Mouse (Mus musculus) midbrain, embryonic 13.5 days (tissue): Measurements from ENCODE around the gene Prrc2b. TPM values are rescaled to one million over a fixed set of nuclear protein-coding genes. Genes with fewer than 3 reads are reported as not detected.

Experiments used
- ATAC-seq: fragments of 200-750 bp; cut with Nextera tagmentation; 2 replicates; pipeline ENCODE4 v1.8.0; 2017; ENCODE audit warnings: mild to moderate bottlenecking, moderate TSS enrichment, moderate library complexity
- H3K27ac ChIP-seq: fragments of 300-500 bp; sonication (generic); 2 replicates; pipeline ENCODE4 v1.5.1; 2015; ENCODE audit warnings: inconsistent platforms, mild to moderate bottlenecking, moderate library complexity
- H3K27me3 ChIP-seq: fragments of 300-500 bp; sonication (generic); 2 replicates; pipeline ENCODE4 v1.6.1; 2015; ENCODE audit warnings: mild to moderate bottlenecking, inconsistent platforms
- H3K36me3 ChIP-seq: fragments of 300-500 bp; sonication (generic); 2 replicates; pipeline ENCODE4 v1.6.1; 2015; ENCODE audit warnings: mild to moderate bottlenecking, inconsistent platforms
- H3K4me1 ChIP-seq: fragments of 300-500 bp; sonication (generic); replicated peaks from 2 replicates; pipeline ENCODE4 v1.6.1; 2015; ENCODE audit warnings: inconsistent platforms
- H3K4me2 ChIP-seq: fragments of 300-500 bp; sonication (generic); replicated peaks from 2 replicates; pipeline ENCODE4 v1.6.1; 2015; ENCODE audit warnings: moderate library complexity, mild to moderate bottlenecking, inconsistent platforms
- H3K4me3 ChIP-seq: fragments of 300-500 bp; sonication (generic); replicated peaks from 2 replicates; pipeline ENCODE4 v1.5.1; 2015; ENCODE audit warnings: mild to moderate bottlenecking, inconsistent platforms
- H3K9ac ChIP-seq: fragments of 300-500 bp; sonication (generic); replicated peaks from 2 replicates; pipeline ENCODE4 v1.6.1; 2015; ENCODE audit warnings: mild to moderate bottlenecking, inconsistent platforms
- H3K9me3 ChIP-seq: fragments of 300-500 bp; sonication (generic); 2 replicates; pipeline ENCODE4 v1.6.1; 2016; ENCODE audit warnings: mild to moderate bottlenecking, inconsistent platforms
- WGBS: fragments of 180-500 bp; shearing (Covaris S2); methylation state at CpG from one replicate; pipeline ENCODE4 v1.1.7; 2015; 5-methylcytosine and 5-hydroxymethylcytosine counted together
- polyA plus RNA-seq: library from polyadenylated mRNA; unstranded; fragments of >200 nt; fragmentation: Nextera tagmentation; extraction: Ambion mirVana; gene quantifications from 2 replicates; pipeline ENCODE4 v1.2.1, GENCODE M21; 2015

The Prrc2b gene
- polyA plus RNA-seq, 1 experiment from 2014 or later: 77.5 TPM

- H3K9ac ChIP-seq: no peak overlapping the region
- no peaks in the 10 kb centered on the region for H3K9me3 ChIP-seq
- H3K27ac ChIP-seq: peak overlapping the region; percentile 36; the same call in 1 of the 2 replicates
- WGBS: 20% methylated on average over 4 of the region's 4 CpGs
- H3K4me3 ChIP-seq: no peak overlapping the region
- H3K27me3 ChIP-seq: no peaks in the 10 kb centered on the region
- peaks cover 21% of the 10 kb centered on the region for H3K4me1 ChIP-seq
- no peak for ATAC-seq
- H3K36me3 ChIP-seq: no peaks in the 10 kb centered on the region
- no peak overlapping the region for H3K4me2 ChIP-seq
Observed at GRCm38 (mm10) chr2:32140498-32140934, 10.4 kb upstream of the Prrc2b start.

GRCm38 (mm10) chr2:32141602-32142001 lies 9.3 kb upstream of the Prrc2b start:
- 75% methylated on average over 6 of the region's 6 CpGs for WGBS
- Histone ChIP-seq H3K9ac (no peak overlapping the region), H3K4me1 (peaks cover 22% of the 10 kb centered on the region), H3K27me3 (no peaks in the 10 kb centered on the region), H3K36me3 (no peaks in the 10 kb centered on the region), H3K9me3 (no peaks in the 10 kb centered on the region), H3K4me3 (no peak overlapping the region), H3K4me2 (no peak overlapping the region), H3K27ac (no peak overlapping the region)
- no peak for ATAC-seq

GRCm38 (mm10) chr2:32142368-32142767 lies 8.5 kb upstream of the Prrc2b start:
- no peak overlapping the region for H3K4me2 ChIP-seq
- H3K36me3 ChIP-seq: no peaks in the 10 kb centered on the region
- H3K9me3 ChIP-seq: no peaks in the 10 kb centered on the region
- 66% methylated on average over 6 of the region's 6 CpGs for WGBS
- H3K27ac ChIP-seq: no peak overlapping the region
- H3K4me3 ChIP-seq: no peak overlapping the region
- no peak for ATAC-seq
- H3K27me3 ChIP-seq: no peaks in the 10 kb centered on the region
- H3K9ac ChIP-seq: no peak overlapping the region
- H3K4me1 ChIP-seq: peaks cover 19% of the 10 kb centered on the region

- no peaks in the 10 kb centered on the region for H3K36me3 ChIP-seq
- H3K9me3 ChIP-seq: no peaks in the 10 kb centered on the region
- no peak overlapping the region for H3K4me3 ChIP-seq
- H3K9ac ChIP-seq: no peak overlapping the region
- H3K4me2 ChIP-seq: no peak overlapping the region
- ATAC-seq: no peak
- 91% methylated on average over 5 of the region's 5 CpGs for WGBS
- H3K27ac ChIP-seq: no peak overlapping the region
- H3K4me1 ChIP-seq: peaks cover 9% of the 10 kb centered on the region
- H3K27me3 ChIP-seq: no peaks in the 10 kb centered on the region
Observed at GRCm38 (mm10) chr2:32144633-32145032, 6.2 kb upstream of the Prrc2b start.

- Histone ChIP-seq H3K9ac (no peak overlapping the region), H3K4me2 (no peak overlapping the region), H3K4me3 (no peak overlapping the region), H3K9me3 (no peaks in the 10 kb centered on the region), H3K27me3 (no peaks in the 10 kb centered on the region), H3K4me1 (peaks cover 10% of the 10 kb centered on the region), H3K27ac (no peak overlapping the region), H3K36me3 (no peaks in the 10 kb centered on the region)
- ATAC-seq: no peak
- 69% methylated on average over 5 of the region's 5 CpGs for WGBS
Observed at GRCm38 (mm10) chr2:32146617-32147162, 4.2 kb upstream of the Prrc2b start.

- Histone ChIP-seq H3K9me3 (no peaks in the 10 kb centered on the region), H3K27me3 (no peaks in the 10 kb centered on the region), H3K9ac (peak overlapping the region; percentile 99), H3K4me2 (peak overlapping the region; percentile 100), H3K4me1 (peaks cover 42% of the 10 kb centered on the region), H3K4me3 (peak overlapping the region; percentile 92), H3K27ac (peak overlapping the region; percentile 99), H3K36me3 (no peaks in the 10 kb centered on the region)
- ATAC-seq: no peak
- WGBS: 21% methylated on average over 1 of the region's 1 CpGs
Observed at GRCm38 (mm10) chr2:32150135-32150534, 747 bp upstream of the Prrc2b start.

- peak overlapping the region; percentile 99 for H3K27ac ChIP-seq
- peaks cover 46% of the 10 kb centered on the region for H3K4me1 ChIP-seq
- H3K9ac ChIP-seq: peak overlapping the region; percentile 99
- H3K4me3 ChIP-seq: peak overlapping the region; percentile 92
- peak; percentile 81 for ATAC-seq
- 3% methylated on average over 7 of the region's 7 CpGs for WGBS
- no peaks in the 10 kb centered on the region for H3K9me3 ChIP-seq
- H3K4me2 ChIP-seq: peak overlapping the region; percentile 100
- no peaks in the 10 kb centered on the region for H3K27me3 ChIP-seq
- no peaks in the 10 kb centered on the region for H3K36me3 ChIP-seq
Observed at GRCm38 (mm10) chr2:32150562-32150923, 339 bp upstream of the Prrc2b start.

GRCm38 (mm10) chr2:32151660-32152366 lies 931 bp downstream of the Prrc2b start:
- Histone ChIP-seq H3K4me2 (peak overlapping the region; percentile 100), H3K27me3 (no peaks in the 10 kb centered on the region), H3K4me3 (peak overlapping the region; percentile 92), H3K9ac (peak overlapping the region; percentile 99), H3K4me1 (peaks cover 56% of the 10 kb centered on the region), H3K36me3 (no peaks in the 10 kb centered on the region), H3K9me3 (no peaks in the 10 kb centered on the region), H3K27ac (peak overlapping the region; percentile 99)
- ATAC-seq: peak; percentile 32; the same call in 1 of the 2 replicates
- WGBS: 0% methylated on average over 22 of the region's 22 CpGs

GRCm38 (mm10) chr2:32152367-32153034 lies 1.6 kb downstream of the Prrc2b start:
- Histone ChIP-seq H3K4me3 (peak overlapping the region; percentile 92), H3K27me3 (no peaks in the 10 kb centered on the region), H3K9ac (peak overlapping the region; percentile 99), H3K36me3 (no peaks in the 10 kb centered on the region), H3K4me1 (peaks cover 63% of the 10 kb centered on the region), H3K27ac (peak overlapping the region; percentile 99), H3K9me3 (no peaks in the 10 kb centered on the region), H3K4me2 (peak overlapping the region; percentile 100)
- 19% methylated on average over 12 of the region's 12 CpGs for WGBS
- ATAC-seq: no peak

- no peak for ATAC-seq
- Histone ChIP-seq H3K4me1 (peaks cover 70% of the 10 kb centered on the region), H3K9ac (peak overlapping the region; percentile 99), H3K36me3 (no peaks in the 10 kb centered on the region), H3K4me2 (peak overlapping the region; percentile 100), H3K27ac (peak overlapping the region; percentile 99), H3K27me3 (no peaks in the 10 kb centered on the region), H3K9me3 (no peaks in the 10 kb centered on the region), H3K4me3 (peak overlapping the region; percentile 92)
- 7% methylated on average over 13 of the region's 13 CpGs for WGBS
Observed at GRCm38 (mm10) chr2:32153041-32153790, 2.3 kb downstream of the Prrc2b start.

GRCm38 (mm10) chr2:32153791-32154119 lies 2.9 kb downstream of the Prrc2b start:
- Histone ChIP-seq H3K27ac (peak overlapping the region; percentile 99; the same call in 1 of the 2 replicates), H3K4me3 (peak overlapping the region; percentile 92), H3K4me1 (peaks cover 75% of the 10 kb centered on the region), H3K9me3 (no peaks in the 10 kb centered on the region), H3K36me3 (no peaks in the 10 kb centered on the region), H3K9ac (peak overlapping the region; percentile 99), H3K27me3 (no peaks in the 10 kb centered on the region), H3K4me2 (peak overlapping the region; percentile 100)
- ATAC-seq: no peak
- WGBS: 12% methylated on average over 4 of the region's 4 CpGs
